Mouse (Mus musculus): Measurements from ENCODE around the gene Ttll1.

Ttll1 gene

GRCm38 (mm10) chr15:83455034-83455433 is 55.7 kb downstream of the Ttll1 start:
- no peak for DNase-seq (ENCODE audit: low spot score in 2 of 2)

- DNase-seq (ENCODE audit: low spot score in 2 of 2), result no peak
These were observed 56.3 kb downstream of the Ttll1 start for GRCm38 (mm10) chr15:83454419-83454818.

GRCm38 (mm10) chr15:83453879-83454278 is 56.8 kb downstream of the Ttll1 start:
- no peak for DNase-seq (ENCODE audit: low spot score in 2 of 2)

- no peak for DNase-seq (ENCODE audit: low spot score in 2 of 2)
These were observed 58.4 kb downstream of the Ttll1 start for GRCm38 (mm10) chr15:83452219-83452760.

GRCm38 (mm10) chr15:83451621-83452210 is 59.0 kb downstream of the Ttll1 start:
- DNase-seq (ENCODE audit: low spot score in 2 of 2), result no peak

- no peak for DNase-seq (ENCODE audit: low spot score in 2 of 2)
These were observed 60.7 kb downstream of the Ttll1 start for GRCm38 (mm10) chr15:83450007-83450406.

- no peak for DNase-seq (ENCODE audit: low spot score in 2 of 2)
These were observed 62.0 kb downstream of the Ttll1 start for GRCm38 (mm10) chr15:83448646-83449045.

- peak in 1 of 2 experiments; percentile 39 for DNase-seq (ENCODE audit: low spot score in 2 of 2)
These were observed 62.7 kb downstream of the Ttll1 start for GRCm38 (mm10) chr15:83447791-83448544.

- DNase-seq (ENCODE audit: low spot score in 2 of 2), result no peak
These were observed 64.8 kb downstream of the Ttll1 start for GRCm38 (mm10) chr15:83445908-83446307.

GRCm38 (mm10) chr15:83445383-83445782 is 65.3 kb downstream of the Ttll1 start:
- no peak for DNase-seq (ENCODE audit: low spot score in 2 of 2)

GRCm38 (mm10) chr15:83444425-83444824 is 66.3 kb downstream of the Ttll1 start:
- DNase-seq (ENCODE audit: low spot score in 2 of 2), result no peak

GRCm38 (mm10) chr15:83442495-83443037 is 68.1 kb downstream of the Ttll1 start:
- no peak for DNase-seq (ENCODE audit: low spot score in 2 of 2)

- no peak for DNase-seq (ENCODE audit: low spot score in 2 of 2)
These were observed 70.0 kb downstream of the Ttll1 start for GRCm38 (mm10) chr15:83440726-83441125.

GRCm38 (mm10) chr15:83436541-83436940 is 74.2 kb downstream of the Ttll1 start:
- DNase-seq (ENCODE audit: low spot score in 2 of 2), result no peak

GRCm38 (mm10) chr15:83435324-83436090 is 75.2 kb downstream of the Ttll1 start:
- no peak for DNase-seq (ENCODE audit: low spot score in 2 of 2)

- no peak for DNase-seq (ENCODE audit: low spot score in 2 of 2)
These were observed 76.0 kb downstream of the Ttll1 start for GRCm38 (mm10) chr15:83434692-83435091.

Data from frontal cortex, postnatal 10 days (tissue).